Mouse (Mus musculus): ENCODE data around the gene Ptpn4.

Ptpn4 gene

GRCm38 (mm10) chr1:119642367-119642766 is 195.0 kb downstream of the Ptpn4 start:
- no peak for DNase-seq (ENCODE audit: low read depth, low spot score)

- DNase-seq (ENCODE audit: low read depth, low spot score), result no peak
Measured at GRCm38 (mm10) chr1:119641090-119641812, 196.2 kb downstream of the Ptpn4 start.

GRCm38 (mm10) chr1:119640006-119640405 is 197.4 kb downstream of the Ptpn4 start:
- DNase-seq (ENCODE audit: low read depth, low spot score), result no peak

GRCm38 (mm10) chr1:119637188-119638023 is 200.0 kb downstream of the Ptpn4 start:
- DNase-seq (ENCODE audit: low read depth, low spot score), result no peak

- no peak for DNase-seq (ENCODE audit: low read depth, low spot score)
Measured at GRCm38 (mm10) chr1:119634746-119635145, 202.7 kb downstream of the Ptpn4 start.

- DNase-seq (ENCODE audit: low read depth, low spot score), result no peak
Measured at GRCm38 (mm10) chr1:119630428-119630827, 207.0 kb downstream of the Ptpn4 start.

GRCm38 (mm10) chr1:119626837-119627236 is 210.6 kb downstream of the Ptpn4 start:
- DNase-seq (ENCODE audit: low read depth, low spot score), result no peak

GRCm38 (mm10) chr1:119624444-119624843 is 213.0 kb downstream of the Ptpn4 start:
- DNase-seq (ENCODE audit: low read depth, low spot score), result no peak

- DNase-seq (ENCODE audit: low read depth, low spot score), result peak; percentile 53
Measured at GRCm38 (mm10) chr1:119605396-119605795, 232.0 kb downstream of the Ptpn4 start.

Data from telencephalon, adult 2 months (tissue).